Mouse (Mus musculus): Measurements from ENCODE around the gene Arsk.

The Arsk gene

GRCm38 (mm10) chr13:76098493-76099303 lies at the start of gene Arsk, which contains the start of gene Ttc37:
TSS of gene Arsk (minus strand) at chr13:76098660.
TSS of gene Ttc37 (plus strand) at chr13:76098734.
- peak; percentile 87 to 92 for DNase-seq (ENCODE audit: low spot score in 2 of 2)

GRCm38 (mm10) chr13:76141117-76141808 lies 42.8 kb upstream of the Arsk start:
- DNase-seq (ENCODE audit: low spot score in 2 of 2): no peak

- no peak for DNase-seq (ENCODE audit: low spot score in 2 of 2)
These were observed 40.4 kb upstream of the Arsk start for GRCm38 (mm10) chr13:76138862-76139261.

GRCm38 (mm10) chr13:76132415-76132814 lies 34.0 kb upstream of the Arsk start:
- DNase-seq (ENCODE audit: low spot score in 2 of 2): no peak

GRCm38 (mm10) chr13:76128799-76129198 lies 30.3 kb upstream of the Arsk start:
- DNase-seq (ENCODE audit: low spot score in 2 of 2): no peak

GRCm38 (mm10) chr13:76109069-76109824 lies 10.8 kb upstream of the Arsk start:
- no peak for DNase-seq (ENCODE audit: low spot score in 2 of 2)

GRCm38 (mm10) chr13:76101989-76102388 lies 3.5 kb upstream of the Arsk start:
- DNase-seq (ENCODE audit: low spot score in 2 of 2): no peak

DNA sequence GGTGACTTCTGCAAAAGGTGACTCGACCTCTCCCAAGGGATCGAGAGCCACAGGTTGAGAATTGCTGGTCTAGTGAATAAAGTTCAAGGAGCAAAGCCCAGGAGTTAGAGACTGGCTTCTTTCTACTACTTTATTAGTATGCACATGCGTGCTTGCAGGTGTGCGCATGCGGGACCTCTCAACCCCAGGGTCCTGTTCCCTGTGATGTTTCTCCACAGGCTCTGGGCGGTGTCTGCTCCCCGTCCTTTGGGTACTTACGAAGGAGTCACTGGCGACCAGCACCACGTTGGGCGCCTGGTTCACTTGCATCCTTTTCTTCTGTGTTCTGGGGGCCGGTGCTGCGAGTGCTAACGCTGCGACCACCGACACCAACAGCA lies 356 bp downstream of the Arsk start:
- peak; percentile 32 to 61 for DNase-seq (ENCODE audit: low spot score in 2 of 2)

- no peak for DNase-seq (ENCODE audit: low spot score in 2 of 2)
These were observed 24.1 kb downstream of the Arsk start for GRCm38 (mm10) chr13:76074323-76074722.

DNA sequence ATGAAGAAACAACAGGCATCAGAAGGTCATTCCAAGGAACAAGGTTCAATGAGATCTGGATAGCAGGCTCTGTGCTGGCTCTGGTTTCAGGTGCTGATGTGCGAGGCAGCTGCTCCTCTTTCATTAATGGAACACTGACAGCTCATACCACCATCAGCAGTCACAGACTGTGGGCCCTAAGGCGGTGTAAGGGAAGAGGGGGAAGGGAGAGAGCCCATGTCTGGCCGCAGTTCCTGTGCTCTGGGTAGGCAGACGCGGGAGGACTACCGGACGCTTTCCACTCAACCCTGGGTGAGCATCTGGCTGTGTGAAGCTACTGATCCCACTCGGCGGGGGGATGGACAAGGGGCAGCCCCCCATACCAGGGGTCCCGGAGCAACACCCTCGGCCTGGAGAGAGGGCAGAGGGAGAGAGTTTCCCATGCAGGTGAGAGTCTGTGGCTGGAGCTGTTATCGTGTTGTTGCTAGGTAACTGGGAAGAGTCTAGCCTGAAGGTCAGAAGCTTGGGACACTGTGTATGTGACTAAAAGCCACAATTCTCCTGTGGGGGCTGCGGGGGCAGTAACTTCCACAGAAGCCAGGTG lies 34.0 kb downstream of the Arsk start:
- no peak for DNase-seq (ENCODE audit: low spot score in 2 of 2)

DNA sequence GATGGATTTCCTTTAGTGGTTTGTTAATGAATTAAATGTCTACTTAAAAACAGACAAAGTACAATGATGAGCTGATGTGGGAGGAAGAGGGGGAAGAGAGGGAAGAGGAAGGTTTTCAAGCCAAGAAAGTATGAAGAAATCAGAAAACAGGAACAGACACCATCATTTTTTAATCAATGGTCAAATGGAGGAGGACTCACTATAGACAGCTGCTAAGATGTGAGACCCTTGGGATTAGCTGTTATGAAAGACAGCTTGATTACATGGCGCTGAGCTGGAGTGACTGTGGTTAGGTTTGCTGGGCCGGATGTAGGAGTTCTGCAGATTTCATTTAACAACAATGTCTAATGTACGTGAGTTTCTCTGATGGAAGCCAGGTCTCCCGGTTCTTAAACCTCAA lies 34.9 kb downstream of the Arsk start:
- DNase-seq (ENCODE audit: low spot score in 2 of 2): no peak

DNA sequence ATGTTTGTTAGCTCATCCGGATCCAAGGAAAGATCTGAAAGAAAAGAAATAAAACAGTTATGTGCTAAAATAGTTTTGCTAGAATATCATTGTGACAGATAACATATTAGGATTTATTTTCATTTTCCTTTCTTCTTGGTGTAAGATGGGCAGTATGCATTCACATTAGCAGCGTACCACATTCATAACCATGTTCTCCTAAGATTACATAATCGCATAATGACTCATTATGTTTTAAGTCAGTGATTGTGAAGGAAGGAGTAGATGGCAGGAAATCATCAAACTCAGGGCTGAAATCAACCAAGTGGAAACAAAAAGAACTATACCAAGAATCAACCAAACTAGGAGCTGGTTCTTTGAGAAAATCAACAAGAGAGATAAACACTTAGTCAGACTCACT lies 35.9 kb downstream of the Arsk start:
- DNase-seq (ENCODE audit: low spot score in 2 of 2): no peak

- DNase-seq (ENCODE audit: low spot score in 2 of 2): no peak
These were observed 36.3 kb downstream of the Arsk start for GRCm38 (mm10) chr13:76062126-76062525.

DNA sequence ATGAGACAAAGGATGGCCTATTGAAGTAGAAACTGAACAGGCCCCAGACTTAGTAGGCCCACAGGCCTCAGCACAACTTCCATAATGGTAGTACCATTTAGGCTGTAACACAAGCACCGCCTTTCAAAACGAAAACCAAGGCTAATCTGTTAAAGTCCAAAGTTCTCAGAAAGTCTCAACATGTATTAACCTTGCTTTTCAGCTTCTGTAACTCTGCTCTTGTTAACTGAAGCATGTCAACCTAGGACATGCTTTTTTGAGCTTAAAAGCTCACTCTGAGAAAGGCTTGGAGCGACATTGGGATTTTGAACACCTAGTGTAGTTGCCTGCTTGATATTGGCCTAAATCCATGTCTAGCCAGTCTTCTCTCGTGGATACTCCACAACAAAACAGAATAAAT lies 38.9 kb downstream of the Arsk start:
- DNase-seq (ENCODE audit: low spot score in 2 of 2): no peak

DNA sequence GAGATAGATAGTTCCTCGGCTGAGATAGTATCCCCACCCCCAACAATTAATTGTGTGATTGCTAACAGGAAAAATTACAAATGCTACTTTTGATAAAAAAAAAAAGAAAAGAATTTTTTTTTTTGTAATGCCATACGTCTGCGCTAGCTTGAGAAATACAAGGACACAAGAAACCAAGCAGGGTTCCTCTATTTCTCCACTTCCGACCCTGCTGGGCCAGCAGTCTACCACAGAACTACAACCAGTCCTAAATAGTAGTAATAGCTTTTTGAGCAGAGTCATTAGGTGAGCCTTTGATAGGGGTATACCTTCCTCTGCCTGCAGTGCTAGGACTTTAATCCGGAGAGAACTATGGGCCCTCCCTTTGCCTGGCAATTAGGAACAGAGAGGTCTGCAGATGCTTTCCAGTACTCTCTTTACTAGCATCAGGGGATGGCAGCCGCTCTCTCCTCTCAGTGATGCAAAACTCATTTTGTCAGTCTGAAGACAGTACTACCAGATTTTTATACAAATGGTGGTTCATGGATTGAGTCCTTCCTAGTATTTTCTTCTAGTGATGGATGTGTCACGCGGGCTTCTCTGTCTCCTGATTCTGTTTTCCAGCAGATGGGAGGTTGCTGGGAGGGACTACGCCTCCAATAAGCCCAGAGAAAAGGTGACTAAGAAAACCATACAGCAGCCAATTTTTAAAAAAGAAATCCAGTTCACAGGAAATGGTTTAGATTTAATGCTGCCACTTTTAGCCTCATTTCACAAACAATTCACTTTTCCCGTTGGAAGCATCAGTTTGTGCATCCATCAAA lies 41.0 kb downstream of the Arsk start:
- DNase-seq (ENCODE audit: low spot score in 2 of 2): no peak

- no peak for DNase-seq (ENCODE audit: low spot score in 2 of 2)
These were observed 41.6 kb downstream of the Arsk start, which contains the start of gene Gpr150 for GRCm38 (mm10) chr13:76056896-76057266. TSS of gene Gpr150 (minus strand) at chr13:76056996.

DNA sequence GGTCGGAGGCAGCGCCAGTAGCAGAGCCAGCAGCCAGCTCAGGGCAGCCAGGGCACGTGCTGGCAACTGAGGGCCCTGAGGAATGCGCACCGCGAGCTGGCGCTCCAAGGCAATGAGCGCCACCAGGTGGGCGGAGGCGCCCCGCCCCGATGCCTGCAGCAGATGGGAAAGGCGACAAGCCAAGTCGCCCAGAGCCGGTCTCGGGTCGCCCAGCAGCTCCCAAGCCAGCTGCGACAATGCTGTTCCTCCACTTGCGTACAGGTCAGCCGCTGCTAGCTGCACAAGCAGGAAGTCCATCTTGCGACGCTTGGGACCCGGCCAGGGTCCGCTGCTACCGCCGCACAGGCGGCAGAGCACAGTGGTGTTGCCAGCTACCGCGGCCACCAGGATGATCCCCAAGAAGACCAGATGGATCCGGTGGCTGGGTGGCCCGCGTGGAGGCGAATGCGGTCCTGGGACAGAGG lies 42.2 kb downstream of the Arsk start:
- peak; percentile 21 to 52 for DNase-seq (ENCODE audit: low spot score in 2 of 2)

DNA sequence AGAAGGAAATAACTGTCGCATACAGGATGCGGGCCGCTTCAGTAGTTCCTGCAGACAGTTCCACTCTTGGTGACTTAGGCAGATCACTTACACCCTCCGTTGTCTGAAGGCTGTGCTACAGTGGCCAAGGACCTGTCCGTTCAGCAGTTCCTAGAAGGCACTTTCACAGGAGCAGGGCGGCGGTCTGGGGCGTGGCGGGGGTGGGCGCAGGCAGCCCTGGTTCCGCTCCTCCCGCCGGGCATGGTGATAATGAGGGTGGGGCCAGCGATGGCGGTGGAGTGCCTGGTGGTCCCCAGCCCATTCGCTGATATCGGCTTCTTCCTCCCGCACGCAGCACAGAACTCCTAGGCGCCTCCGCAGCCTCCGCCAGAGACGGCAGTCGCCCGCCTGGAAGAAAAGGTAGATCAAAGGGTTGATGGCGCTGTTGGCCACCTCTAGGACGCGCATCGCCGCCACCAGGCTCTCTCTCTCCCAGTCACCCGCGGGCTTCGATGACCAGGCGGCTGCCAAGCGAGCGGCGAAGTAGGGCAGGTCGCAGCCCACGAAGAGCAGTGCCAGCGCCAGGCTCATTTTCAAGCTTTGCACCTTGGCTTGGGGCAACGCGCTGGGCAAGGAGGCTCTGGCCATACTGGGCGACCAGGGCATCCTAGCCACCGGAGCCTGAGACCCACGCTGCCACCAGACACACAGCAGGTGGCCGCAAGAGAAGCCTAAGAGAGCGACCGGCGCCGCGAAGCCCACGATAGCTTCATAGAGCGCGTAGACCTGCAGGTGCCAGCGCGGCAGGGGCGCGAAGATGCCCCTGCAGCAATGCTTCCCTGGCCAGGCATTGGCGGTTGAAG lies 42.8 kb downstream of the Arsk start:
- DNase-seq (ENCODE audit: low spot score in 2 of 2): peak in 1 of 2 experiments; percentile 6

DNA sequence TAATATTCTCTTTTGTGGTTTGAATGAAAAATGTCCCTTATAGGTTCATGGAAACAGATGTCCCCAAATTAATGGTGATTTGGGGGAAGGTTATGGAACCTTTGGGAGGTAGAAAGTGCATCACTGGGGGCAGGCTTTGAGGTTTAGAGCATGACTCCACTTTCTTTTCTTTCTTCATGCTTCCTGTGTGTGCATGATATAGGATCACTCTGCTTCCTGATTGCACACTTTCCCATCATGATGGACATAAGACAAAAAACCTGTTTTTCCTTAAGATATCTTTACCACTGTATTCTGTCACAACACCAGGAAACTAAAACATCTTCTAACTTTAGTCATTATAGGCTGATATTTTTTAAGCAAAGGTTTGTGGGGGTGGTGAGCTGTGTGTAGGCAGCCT lies 53.5 kb downstream of the Arsk start:
- DNase-seq (ENCODE audit: low spot score in 2 of 2): no peak

DNA sequence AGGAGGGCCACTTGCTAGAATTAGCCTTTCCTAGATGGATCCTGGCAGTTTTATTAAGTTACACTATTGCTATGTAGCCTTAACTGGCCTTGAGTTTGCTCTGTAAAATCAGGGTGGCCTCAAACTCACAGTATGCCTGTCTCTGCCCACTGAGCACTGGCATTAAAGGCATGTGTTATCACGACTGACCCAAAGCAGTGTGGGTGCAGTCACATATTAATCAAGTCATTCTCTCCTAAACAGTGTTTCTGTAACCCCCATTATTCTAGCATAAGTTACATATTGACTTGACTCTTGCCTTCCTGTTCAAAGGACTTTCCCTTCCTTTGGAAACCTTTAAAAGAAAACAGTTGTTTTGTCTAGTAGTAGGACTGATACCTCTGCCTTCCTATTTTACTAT lies 56.0 kb downstream of the Arsk start:
- DNase-seq (ENCODE audit: low spot score in 2 of 2): no peak

Data from thymus, postnatal 10 days (tissue).